Mouse (Mus musculus): Measurements from ENCODE around the gene Spocd1.

DNA sequence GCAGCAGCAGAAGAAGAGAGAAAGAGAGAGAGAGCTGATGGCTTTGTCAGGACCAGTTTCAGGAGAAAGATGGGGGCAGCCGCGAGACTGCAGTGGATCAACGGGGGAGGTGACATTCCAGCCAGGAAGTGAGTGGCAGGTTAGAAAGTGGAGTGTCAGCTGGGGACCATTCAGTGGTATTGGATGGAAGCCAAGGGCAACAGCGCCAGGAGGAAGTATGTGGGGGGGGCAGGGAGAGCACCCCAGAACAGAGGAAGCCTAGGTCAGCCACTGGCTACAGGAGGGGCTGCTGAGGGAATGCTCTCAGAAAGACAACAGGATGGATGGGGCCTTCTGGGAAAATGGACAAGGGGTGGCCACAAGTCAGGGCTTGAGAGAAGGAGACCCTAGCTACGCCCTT lies 72.7 kb downstream of the Spocd1 start:
- TF ChIP-seq TCF12 (IDR thresholded peaks at IDR 0.05; ENCODE audit: low read depth, low read length), result no peak
- TF ChIP-seq CTCF (IDR thresholded peaks at IDR 0.05 in 2 of 3, conservative IDR thresholded peaks at IDR 0.05 in 1 of 3; ENCODE audit: control insufficient read depth in 1 of 3, insufficient read depth in 1 of 3, low read depth in 2 of 3, low read length in 3 of 3, poor library complexity in 1 of 3, severe bottlenecking in 1 of 3), result no peak
- no peak for TF ChIP-seq ZC3H11A (IDR thresholded peaks at IDR 0.05; ENCODE audit: low read depth, low read length)
- TF ChIP-seq POLR2A (IDR thresholded peaks at IDR 0.05; ENCODE audit: control insufficient read depth in 1 of 2, insufficient read depth in 1 of 2, low read depth in 1 of 2, low read length in 2 of 2, poor library complexity in 1 of 2), result no peak
- no peak for TF ChIP-seq GATA1 (IDR thresholded peaks at IDR 0.05; ENCODE audit: low read depth, low read length)
- TF ChIP-seq HCFC1 (IDR thresholded peaks at IDR 0.05; ENCODE audit: low read depth, low read length), result no peak
- TF ChIP-seq ZKSCAN1 (IDR thresholded peaks at IDR 0.05; ENCODE audit: low read depth, low read length), result no peak
- TF ChIP-seq MYC (IDR thresholded peaks at IDR 0.05; ENCODE audit: low read depth, low read length), result no peak
- TF ChIP-seq USF1 (IDR thresholded peaks at IDR 0.05; ENCODE audit: low read depth, low read length), result no peak
- no peak for TF ChIP-seq MAFK (IDR thresholded peaks at IDR 0.05; ENCODE audit: borderline replicate concordance, low read depth, low read length)
